Mouse (Mus musculus): ENCODE results near the gene Ltbp4.

DNA sequence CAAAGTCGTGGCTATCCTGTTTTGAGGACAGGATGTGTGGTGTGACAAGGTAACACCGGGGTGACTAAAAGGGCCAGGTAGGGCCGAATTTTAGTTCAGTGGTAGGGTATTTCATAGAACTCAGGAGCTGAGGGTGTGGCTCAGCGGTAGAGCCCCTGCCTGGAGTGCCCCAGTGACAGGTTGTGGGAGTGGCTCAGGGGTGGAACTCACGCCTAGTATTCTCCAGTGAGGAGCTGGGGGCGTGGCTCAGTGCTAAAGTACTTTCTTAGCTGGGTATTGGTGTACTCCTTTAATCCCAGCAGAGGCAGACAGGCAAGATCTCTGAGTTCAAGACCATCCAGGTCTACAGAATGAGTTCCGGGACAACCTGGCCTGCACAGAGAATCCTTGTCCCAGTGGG is 61.5 kb downstream of the Ltbp4 start:
- TF ChIP-seq CTCF (IDR thresholded peaks at IDR 0.05; ENCODE audit: extremely low read depth, insufficient read depth, low read length) (no peak), POLR2A (IDR thresholded peaks at IDR 0.05; ENCODE audit: extremely low read depth, insufficient read depth, low read length) (no peak)
